Mouse (Mus musculus): ENCODE results near the gene Shank2. TPM values are rescaled to one million over a fixed set of nuclear protein-coding genes. Genes with fewer than 3 reads are reported as not detected.

The Shank2 gene
- polyA plus RNA-seq, 1 experiment = 0.70 TPM

DNA sequence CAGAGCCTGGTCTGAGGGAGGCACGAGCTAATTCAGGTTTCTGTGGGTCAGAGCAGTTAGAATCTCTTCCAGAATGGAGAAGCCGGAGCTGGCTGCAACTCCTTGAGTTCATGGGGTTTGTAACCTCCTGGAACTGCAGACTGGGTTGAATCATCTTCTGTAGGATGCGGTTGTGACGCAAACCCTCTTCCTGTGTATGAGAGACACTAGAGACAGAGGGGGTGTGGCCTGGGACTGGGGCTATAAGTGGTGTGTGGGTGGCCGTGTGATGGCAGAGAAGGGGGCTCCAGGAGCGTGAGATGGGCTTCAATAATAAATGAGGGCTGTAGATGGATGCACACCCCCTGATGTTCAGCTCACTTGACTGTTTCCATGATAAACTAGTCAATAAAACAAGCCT, 286.3 kb downstream of the Shank2 start:
- no peaks in the 10 kb centered on the region for H3K79me3 ChIP-seq (ENCODE audit: low read depth)
- H3K79me2 ChIP-seq (ENCODE audit: control insufficient read depth, insufficient read depth) = no peaks in the 10 kb centered on the region
- peaks cover 32% of the 10 kb centered on the region for H3K27me3 ChIP-seq (ENCODE audit: control insufficient read depth, insufficient read depth, insufficient read length)
- TF ChIP-seq CEBPB (IDR thresholded peaks at IDR 0.05; ENCODE audit: low read depth) (no peak), FOSL1 (IDR thresholded peaks at IDR 0.05; ENCODE audit: insufficient read depth, low read length, poor library complexity, severe bottlenecking) (no peak), MYOG (IDR thresholded peaks at IDR 0.05; ENCODE audit: control insufficient read depth, extremely low read depth, insufficient read length) (no peak), MAX (IDR thresholded peaks at IDR 0.05) (no peak), MYOD1 (IDR thresholded peaks at IDR 0.05; ENCODE audit: control insufficient read depth, insufficient read length, low read depth) (no peak)
- H3K36me3 ChIP-seq (ENCODE audit: control insufficient read depth, insufficient read depth) = no peaks in the 10 kb centered on the region
- H3ac ChIP-seq (ENCODE audit: control insufficient read depth, insufficient read length, low read depth) = no peak overlapping the region
- no peak overlapping the region for H3K4me3 ChIP-seq (ENCODE audit: insufficient read depth, poor library complexity, severe bottlenecking)

DNA sequence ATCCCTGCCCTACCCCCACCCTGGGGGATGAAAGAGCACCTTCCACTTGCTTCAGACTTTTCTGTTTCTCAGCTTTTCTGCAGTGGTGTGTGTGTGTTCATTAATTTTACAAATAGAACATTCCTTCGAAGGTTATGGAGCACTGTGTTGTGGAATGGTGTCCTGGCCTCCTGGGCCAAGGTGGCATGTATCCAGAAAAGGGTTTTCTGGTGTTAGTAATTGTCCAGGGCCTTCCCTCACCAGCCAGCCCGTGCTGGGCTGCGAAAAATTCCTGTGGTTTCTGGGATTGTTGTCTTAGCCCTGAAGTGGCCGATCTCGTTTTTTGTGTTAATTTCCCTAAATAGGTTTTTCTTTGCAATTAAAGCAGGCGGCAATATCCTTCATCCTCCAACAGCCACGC, 289.8 kb downstream of the Shank2 start:
- no peak overlapping the region for H3K4me3 ChIP-seq (ENCODE audit: insufficient read depth, poor library complexity, severe bottlenecking)
- H3ac ChIP-seq (ENCODE audit: control insufficient read depth, insufficient read length, low read depth) = no peak overlapping the region
- no peaks in the 10 kb centered on the region for H3K79me2 ChIP-seq (ENCODE audit: control insufficient read depth, insufficient read depth)
- H3K79me3 ChIP-seq (ENCODE audit: low read depth) = no peaks in the 10 kb centered on the region
- no peaks in the 10 kb centered on the region for H3K36me3 ChIP-seq (ENCODE audit: control insufficient read depth, insufficient read depth)
- no peak for TF ChIP-seq MYOG (IDR thresholded peaks at IDR 0.05; ENCODE audit: control insufficient read depth, extremely low read depth, insufficient read length)
- no peak for TF ChIP-seq MYOD1 (IDR thresholded peaks at IDR 0.05; ENCODE audit: control insufficient read depth, insufficient read length, low read depth)
- TF ChIP-seq FOSL1 (IDR thresholded peaks at IDR 0.05; ENCODE audit: insufficient read depth, low read length, poor library complexity, severe bottlenecking) = no peak
- no peak for TF ChIP-seq CEBPB (IDR thresholded peaks at IDR 0.05; ENCODE audit: low read depth)
- no peak for TF ChIP-seq USF1 (IDR thresholded peaks at IDR 0.05; ENCODE audit: low read depth)
- TF ChIP-seq CTCF (IDR thresholded peaks at IDR 0.05; ENCODE audit: control insufficient read depth, insufficient read depth, insufficient read length) = no peak
- TF ChIP-seq MAX (IDR thresholded peaks at IDR 0.05) = no peak
- H3K27me3 ChIP-seq (ENCODE audit: control insufficient read depth, insufficient read depth, insufficient read length) = peaks cover under 1% of the 10 kb centered on the region

- Histone ChIP-seq H3K79me2 (ENCODE audit: control insufficient read depth, insufficient read depth) (no peaks in the 10 kb centered on the region), H3K27me3 (ENCODE audit: control insufficient read depth, insufficient read depth, insufficient read length) (no peaks in the 10 kb centered on the region), H3ac (ENCODE audit: control insufficient read depth, insufficient read length, low read depth) (no peak overlapping the region), H3K36me3 (ENCODE audit: control insufficient read depth, insufficient read depth) (no peaks in the 10 kb centered on the region), H3K79me3 (ENCODE audit: low read depth) (no peaks in the 10 kb centered on the region), H3K4me3 (ENCODE audit: insufficient read depth, poor library complexity, severe bottlenecking) (no peak overlapping the region)
- no peak for TF ChIP-seq MYOG (IDR thresholded peaks at IDR 0.05; ENCODE audit: control insufficient read depth, extremely low read depth, insufficient read length)
- no peak for TF ChIP-seq MAX (IDR thresholded peaks at IDR 0.05)
- no peak for TF ChIP-seq FOSL1 (IDR thresholded peaks at IDR 0.05; ENCODE audit: insufficient read depth, low read length, poor library complexity, severe bottlenecking)
- no peak for TF ChIP-seq MYOD1 (IDR thresholded peaks at IDR 0.05; ENCODE audit: control insufficient read depth, insufficient read length, low read depth)
- no peak for TF ChIP-seq USF1 (IDR thresholded peaks at IDR 0.05; ENCODE audit: low read depth)
- TF ChIP-seq CTCF (IDR thresholded peaks at IDR 0.05; ENCODE audit: control insufficient read depth, insufficient read depth, insufficient read length) = no peak
- TF ChIP-seq CEBPB (IDR thresholded peaks at IDR 0.05; ENCODE audit: low read depth) = no peak
These were observed 291.9 kb downstream of the Shank2 start for GRCm38 (mm10) chr7:144293611-144294010.

- Histone ChIP-seq H3K27me3 (ENCODE audit: control insufficient read depth, insufficient read depth, insufficient read length) (no peaks in the 10 kb centered on the region), H3K36me3 (ENCODE audit: control insufficient read depth, insufficient read depth) (no peaks in the 10 kb centered on the region), H3K4me3 (ENCODE audit: insufficient read depth, poor library complexity, severe bottlenecking) (no peak overlapping the region), H3K79me2 (ENCODE audit: control insufficient read depth, insufficient read depth) (no peaks in the 10 kb centered on the region), H3ac (ENCODE audit: control insufficient read depth, insufficient read length, low read depth) (no peak overlapping the region), H3K79me3 (ENCODE audit: low read depth) (no peaks in the 10 kb centered on the region)
- TF ChIP-seq USF1 (IDR thresholded peaks at IDR 0.05; ENCODE audit: low read depth) (no peak), FOSL1 (IDR thresholded peaks at IDR 0.05; ENCODE audit: insufficient read depth, low read length, poor library complexity, severe bottlenecking) (no peak), CTCF (IDR thresholded peaks at IDR 0.05; ENCODE audit: control insufficient read depth, insufficient read depth, insufficient read length) (no peak), MYOG (IDR thresholded peaks at IDR 0.05; ENCODE audit: control insufficient read depth, extremely low read depth, insufficient read length) (no peak), MYOD1 (IDR thresholded peaks at IDR 0.05; ENCODE audit: control insufficient read depth, insufficient read length, low read depth) (no peak), CEBPB (IDR thresholded peaks at IDR 0.05; ENCODE audit: low read depth) (no peak), MAX (IDR thresholded peaks at IDR 0.05) (no peak)
These were observed 292.8 kb downstream of the Shank2 start for GRCm38 (mm10) chr7:144294239-144295200.

DNA sequence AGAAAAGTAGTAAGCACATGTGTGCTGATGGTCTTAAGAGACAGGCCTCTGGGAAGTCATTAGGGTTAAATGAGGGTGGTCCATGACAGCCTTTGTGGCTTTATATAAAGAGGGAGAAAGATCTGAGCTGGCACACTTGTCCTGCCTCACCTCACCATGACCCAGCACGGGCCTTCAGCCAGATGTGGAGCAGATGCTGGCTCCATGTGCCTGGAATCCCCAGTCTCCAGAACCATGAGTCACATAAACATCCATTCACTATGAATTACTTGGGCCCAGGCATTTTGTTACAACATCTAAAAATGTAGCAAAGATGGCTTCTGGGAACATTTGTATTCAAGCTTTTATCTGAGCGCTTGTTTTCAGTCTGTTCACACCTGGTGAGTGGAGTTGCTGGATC, 297.6 kb downstream of the Shank2 start:
- Histone ChIP-seq H3K36me3 (ENCODE audit: control insufficient read depth, insufficient read depth) (no peaks in the 10 kb centered on the region), H3K27me3 (ENCODE audit: control insufficient read depth, insufficient read depth, insufficient read length) (no peaks in the 10 kb centered on the region), H3K4me3 (ENCODE audit: insufficient read depth, poor library complexity, severe bottlenecking) (no peak overlapping the region), H3K79me2 (ENCODE audit: control insufficient read depth, insufficient read depth) (no peaks in the 10 kb centered on the region), H3K79me3 (ENCODE audit: low read depth) (no peaks in the 10 kb centered on the region), H3ac (ENCODE audit: control insufficient read depth, insufficient read length, low read depth) (no peak overlapping the region)
- no peak for TF ChIP-seq CTCF (IDR thresholded peaks at IDR 0.05; ENCODE audit: control insufficient read depth, insufficient read depth, insufficient read length)
- TF ChIP-seq FOSL1 (IDR thresholded peaks at IDR 0.05; ENCODE audit: insufficient read depth, low read length, poor library complexity, severe bottlenecking) = no peak
- TF ChIP-seq MYOD1 (IDR thresholded peaks at IDR 0.05; ENCODE audit: control insufficient read depth, insufficient read length, low read depth) = no peak
- TF ChIP-seq MYOG (IDR thresholded peaks at IDR 0.05; ENCODE audit: control insufficient read depth, extremely low read depth, insufficient read length) = no peak
- no peak for TF ChIP-seq CEBPB (IDR thresholded peaks at IDR 0.05; ENCODE audit: low read depth)
- no peak for TF ChIP-seq MAX (IDR thresholded peaks at IDR 0.05)
- no peak for TF ChIP-seq USF1 (IDR thresholded peaks at IDR 0.05; ENCODE audit: low read depth)
